Mouse (Mus musculus) lung, adult 18-20 months (tissue): ENCODE data around the gene Kcnn4.

Experiments used
- DNase-seq, 2 experiments: peaks; one replicate each; pipeline ENCODE4 v3.0.0; 2022; ENCODE audit warnings: mixed read lengths in 2 of 2

Kcnn4 gene

GRCm38 (mm10) chr7:24369731-24370541 is at the start of gene Kcnn4:
Kcnn4 (plus strand) TSS chr7:24370263.
- no peak for DNase-seq

GRCm38 (mm10) chr7:24322593-24322992 is 47.5 kb upstream of the Kcnn4 start:
- DNase-seq, result no peak

- DNase-seq, result peak; percentile 46 to 62
Observed at GRCm38 (mm10) chr7:24325197-24325596, 44.9 kb upstream of the Kcnn4 start.

GRCm38 (mm10) chr7:24325675-24326128 is 44.4 kb upstream of the Kcnn4 start:
- peak; percentile 19 to 44 for DNase-seq

GRCm38 (mm10) chr7:24326273-24327135 is 43.6 kb upstream of the Kcnn4 start:
- peak; percentile 35 to 63 for DNase-seq

- peak; percentile 73 to 80 for DNase-seq
Observed at GRCm38 (mm10) chr7:24327281-24327975, 42.6 kb upstream of the Kcnn4 start.

GRCm38 (mm10) chr7:24333304-24333986 is 36.6 kb upstream of the Kcnn4 start, which contains the start of gene Tescl:
Tescl (minus strand) TSS chr7:24333936.
- DNase-seq, result peak in 1 of 2 experiments; percentile 18

GRCm38 (mm10) chr7:24335699-24336309 is 34.3 kb upstream of the Kcnn4 start:
- DNase-seq, result peak; percentile 53 to 69

GRCm38 (mm10) chr7:24338241-24338640 is 31.8 kb upstream of the Kcnn4 start:
- no peak for DNase-seq

- no peak for DNase-seq
Observed at GRCm38 (mm10) chr7:24343701-24344272, 26.3 kb upstream of the Kcnn4 start.

- DNase-seq, result no peak
Observed at GRCm38 (mm10) chr7:24346444-24346843, 23.6 kb upstream of the Kcnn4 start.

GRCm38 (mm10) chr7:24348896-24349295 is 21.2 kb upstream of the Kcnn4 start, which contains the start of gene Lypd5:
Lypd5 (plus strand) TSS chr7:24349196.
- DNase-seq, result no peak

GRCm38 (mm10) chr7:24355646-24356045 is 14.4 kb upstream of the Kcnn4 start:
- DNase-seq, result no peak

GRCm38 (mm10) chr7:24356081-24356480 is 14.0 kb upstream of the Kcnn4 start:
- DNase-seq, result no peak

GRCm38 (mm10) chr7:24357899-24358298 is 12.2 kb upstream of the Kcnn4 start:
- no peak for DNase-seq

- no peak for DNase-seq
Observed at GRCm38 (mm10) chr7:24359269-24359668, 10.8 kb upstream of the Kcnn4 start.

GRCm38 (mm10) chr7:24361001-24361400 is 9.1 kb upstream of the Kcnn4 start:
- DNase-seq, result no peak

GRCm38 (mm10) chr7:24363228-24363627 is 6.8 kb upstream of the Kcnn4 start:
- no peak for DNase-seq

- DNase-seq, result peak; percentile 74 to 77
Observed at GRCm38 (mm10) chr7:24364827-24365226, 5.2 kb upstream of the Kcnn4 start.

GRCm38 (mm10) chr7:24365258-24366014 is 4.6 kb upstream of the Kcnn4 start:
- no peak for DNase-seq
